Mouse (Mus musculus) neutrophil, adult 83 days (primary cell): ENCODE measurements around the gene Cdc42bpb. TPM values are rescaled to one million over a fixed set of nuclear protein-coding genes. Genes with fewer than 3 reads are reported as not detected.

Experiments used
- total RNA-seq, 2 experiments: library from RNA; stranded (reverse); gene quantifications; one replicate each; pipeline ENCODE4 v1.2.4; 2023

The Cdc42bpb gene
- total RNA-seq: 10 to 100 TPM; 13.3 to 16.7 TPM

DNA sequence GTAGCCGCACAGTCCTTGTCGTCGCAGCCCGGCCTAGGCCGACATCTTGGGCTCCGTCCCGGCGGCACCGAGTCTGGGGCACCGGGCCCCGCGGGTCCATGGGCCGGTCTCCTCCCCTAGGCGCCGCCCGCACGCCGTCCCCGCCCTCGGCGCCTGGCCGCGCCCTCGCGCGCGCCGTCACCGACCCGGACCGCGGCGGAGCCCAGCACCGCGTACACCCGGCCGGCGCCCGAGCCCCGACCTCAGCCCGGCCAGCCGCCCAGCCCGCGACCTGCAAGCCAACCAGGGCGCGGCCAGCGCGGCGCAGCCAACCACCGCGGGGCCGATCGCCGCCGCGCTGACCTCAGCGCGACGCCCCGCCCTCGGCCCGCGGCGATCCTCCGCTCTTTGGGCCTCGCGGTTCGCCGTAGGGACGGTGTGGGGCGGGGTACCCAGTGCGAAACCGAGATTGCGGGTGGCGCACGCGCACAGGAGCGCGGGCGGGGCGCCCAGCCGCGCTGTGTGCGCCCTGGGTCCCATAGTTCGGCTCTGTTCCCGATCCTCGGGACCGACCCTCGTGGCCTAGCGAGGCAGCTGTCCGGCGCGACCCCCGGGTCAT, at the start of gene Cdc42bpb:
Cdc42bpb (minus strand) TSS at position 343 of the 598 bp plus-strand sequence.

DNA sequence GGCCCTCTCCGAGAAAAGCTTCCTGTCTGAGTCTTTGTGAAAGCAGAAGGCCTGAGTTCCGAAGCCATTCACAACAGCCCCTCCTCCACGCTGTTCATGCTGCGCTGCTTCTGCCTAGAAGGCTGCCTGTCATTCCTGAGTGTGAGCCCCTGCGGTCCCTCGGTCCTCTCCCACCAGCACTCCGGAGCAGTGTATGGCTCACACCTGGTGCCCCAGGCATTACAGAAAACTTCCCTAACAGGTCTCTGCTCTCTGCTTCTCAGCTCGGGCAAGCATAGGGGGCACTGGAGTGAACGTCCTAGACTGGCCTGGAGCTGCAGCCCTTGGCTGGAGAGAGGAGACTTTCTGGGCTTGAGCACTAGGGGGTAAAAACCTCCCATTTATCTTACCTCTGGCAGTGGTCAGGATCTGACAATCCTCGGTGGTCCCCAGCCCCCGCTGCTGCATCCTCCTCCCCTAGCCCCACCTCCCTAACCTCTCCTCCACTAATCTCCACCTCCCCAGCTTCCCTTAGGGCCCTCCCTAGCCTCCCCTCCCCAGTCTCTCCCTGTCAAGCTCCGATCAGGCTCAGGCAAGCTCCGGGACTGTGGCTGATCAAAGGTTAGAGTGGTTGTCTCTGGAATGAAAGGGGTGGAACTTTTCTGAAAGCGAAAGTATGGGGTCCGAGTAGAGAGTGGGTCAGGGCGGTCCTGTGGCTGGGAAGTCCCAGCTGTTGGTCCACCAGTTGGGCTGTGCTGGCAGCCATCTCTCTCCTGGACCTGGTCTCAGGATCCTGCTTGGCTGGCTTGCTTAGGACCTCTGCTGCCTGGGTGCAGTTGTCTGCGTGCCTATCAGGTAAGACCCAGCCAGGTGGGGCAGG, 39.6 kb upstream of the Cdc42bpb start, which contains the start of gene Exoc3l4:
Exoc3l4 (plus strand) TSS at position 97 of the 859 bp plus-strand sequence.

DNA sequence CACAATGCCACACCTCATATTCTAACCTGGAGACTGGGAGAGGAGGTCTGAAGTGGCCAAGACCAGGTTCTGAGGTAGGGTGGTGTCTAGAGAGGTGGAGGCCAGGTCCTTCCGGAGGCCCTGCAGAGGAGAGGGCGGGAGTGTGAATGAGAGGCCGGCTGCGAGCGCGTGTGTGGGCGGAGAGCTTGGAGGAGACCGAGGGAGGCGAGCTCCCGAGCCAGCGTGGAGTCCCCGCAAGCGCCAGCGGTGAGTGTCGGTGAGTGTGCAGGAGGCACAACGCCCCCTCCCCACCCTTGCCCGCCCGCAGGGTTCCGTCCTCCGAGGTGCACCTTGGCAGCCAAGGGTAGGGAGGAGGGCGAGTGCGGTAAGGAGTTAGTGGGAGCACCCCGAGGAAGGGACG, 29.1 kb upstream of the Cdc42bpb start, which contains the start of gene Lbhd2:
Lbhd2 (plus strand) TSS at position 188 of the 400 bp plus-strand sequence.

DNA sequence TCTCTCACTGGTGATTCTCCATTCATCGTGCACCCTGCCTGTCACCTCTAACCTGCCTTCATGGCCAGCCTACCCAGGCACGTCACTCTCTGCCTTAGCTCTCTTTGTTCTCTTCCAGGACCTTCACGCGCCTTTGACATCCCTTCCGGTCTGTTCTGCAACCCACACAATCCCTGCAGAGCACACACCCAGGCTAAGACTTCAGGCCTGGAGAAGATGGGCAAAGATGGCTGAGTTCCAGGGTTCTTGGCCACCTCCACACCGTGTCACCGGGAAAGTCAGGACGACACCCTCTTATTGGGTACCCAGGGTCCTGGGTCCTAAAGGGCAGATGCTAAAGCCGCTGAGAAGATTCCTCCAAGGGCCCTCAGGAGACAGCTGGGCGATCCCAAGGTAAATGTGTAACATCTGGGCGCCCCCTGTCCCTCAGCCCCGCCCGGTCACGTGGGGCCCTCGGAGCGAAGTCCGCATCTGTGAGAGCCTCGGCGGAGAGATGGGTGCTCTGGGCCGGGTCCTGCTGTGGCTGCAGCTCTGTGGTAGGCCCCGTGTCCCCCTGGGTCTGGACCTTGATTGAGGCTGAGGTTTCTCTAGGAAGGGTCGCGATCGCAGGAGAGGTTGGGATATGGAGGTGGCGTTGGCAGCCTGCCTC, 106.8 kb downstream of the Cdc42bpb start, which contains the start of gene Amn:
Amn (plus strand) TSS at position 467 of the 649 bp plus-strand sequence.

Other genes starting within 250 kb of the Cdc42bpb start
- gene Traf3, start 211.3 kb downstream of the Cdc42bpb start, total RNA-seq: 10 to 100 TPM; 38.2 to 44.3 TPM
- under 1 TPM in 1 of 2 experiments, not detected in 1; 0.44 TPM for gene 4930595D18Rik, start 193.2 kb downstream of the Cdc42bpb start, total RNA-seq
- not detected for gene Amn, start 106.6 kb downstream of the Cdc42bpb start, total RNA-seq
- gene Lbhd2, start 29.1 kb upstream of the Cdc42bpb start, total RNA-seq: not detected
- gene Exoc3l4, start 39.3 kb upstream of the Cdc42bpb start, total RNA-seq: 1 to 10 TPM in 1 of 2 experiments, not detected in 1; 1.2 TPM
- gene Tnfaip2, start 64.8 kb upstream of the Cdc42bpb start, total RNA-seq: 100 to 1,000 TPM; 263 to 283 TPM
- under 1 TPM in 1 of 2 experiments, not detected in 1; 0.77 TPM for gene Gm266, start 108.1 kb upstream of the Cdc42bpb start, total RNA-seq
- gene Eif5, start 160.3 kb upstream of the Cdc42bpb start, total RNA-seq: 100 to 1,000 TPM; 644 to 669 TPM
- 10 to 100 TPM; 51.1 to 56.3 TPM for gene Mark3, start 196.8 kb upstream of the Cdc42bpb start, total RNA-seq